Mouse (Mus musculus) olfactory bulb, adult 2 months (tissue): ENCODE results near the gene Fam189a1.

Source experiments
- CTCF ChIP-seq: fragments of 200-500 bp; IDR thresholded peaks from 2 replicates; pipeline ENCODE4 v1.5.1; 2012; ENCODE audit warnings: low read depth, mild to moderate bottlenecking, low read length, moderate library complexity; ENCODE audit not compliant: insufficient read depth
- POLR2A ChIP-seq: fragments of 200-500 bp; IDR thresholded peaks from 2 replicates; pipeline ENCODE4 v1.6.1; 2012; ENCODE audit warnings: mild to moderate bottlenecking, low read depth, low read length, moderate library complexity; ENCODE audit not compliant: insufficient read depth

- TF ChIP-seq CTCF: no peak
- no peak for TF ChIP-seq POLR2A
These were observed 90.2 kb downstream of the Fam189a1 start for GRCm38 (mm10) chr7:65066211-65066610.
